ENCODE assay signal across 9 mouse cellular contexts in the genomic region with DNA sequence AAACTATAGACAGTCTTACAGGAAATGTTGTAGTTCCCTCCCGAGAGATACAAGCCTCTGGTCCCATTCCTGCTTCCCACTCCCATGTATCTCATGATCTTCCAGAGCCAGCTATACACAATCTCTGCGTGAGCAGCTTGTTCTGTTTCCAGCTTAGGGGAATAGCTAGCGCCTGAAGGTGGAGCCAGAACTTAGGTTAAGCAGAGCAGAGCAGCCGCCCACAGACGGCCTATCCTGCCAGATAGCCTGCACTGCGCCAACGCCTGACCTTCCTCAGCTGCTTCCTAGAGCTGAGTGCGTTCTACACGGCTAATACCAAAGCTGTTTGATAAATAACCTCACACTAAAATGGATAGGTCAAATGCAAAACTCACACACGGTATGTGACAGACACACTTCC. TPM values are rescaled to one million over a fixed set of nuclear protein-coding genes. Genes with fewer than 3 reads are reported as not detected.
A peak's percentile ranks its signal among the peaks of the same experiment; 100 is the strongest.
DNase-seq lines count a peak whose midpoint lies in the region; ATAC-seq and TF ChIP-seq lines count a peak whose summit lies in the region.
"Had no signal": no experiment of that assay in that cellular context is flagged by ENCODE, and none has a peak within 500 bp of the region (broad histone marks: within the 10 kb centered on the region; RNA-seq: fewer than 3 reads in every experiment).

No protein-coding gene starts in this region.

- H3K4me3 ChIP-seq in lung, embryonic 14.5 days (ENCODE audit: low read depth, low read length), result no peak overlapping the region
- no peak overlapping the region for H3K4me3 ChIP-seq in lung, adult 2 months (replicated peaks; ENCODE audit: extremely low read depth, low read depth, low read length)
- no peak overlapping the region for H3K4me3 ChIP-seq in heart, adult 2 months
- no peak overlapping the region for H3K4me3 ChIP-seq in liver, postnatal 0 days (ENCODE audit: low read depth, low read length)
- H3K4me3 ChIP-seq: limb, embryonic 12.5 days had no signal

- intact Hi-C loops in heart, adult 2 months (cut with DNase I), result loop anchor here (5.0 kb wide), 1 partner anchor 52 kb away; the partner anchor contains the start of gene Metrnl

- peak; percentile 62 for DNase-seq in lung, embryonic 14.5 days
- no peak for DNase-seq in lung, adult 2 months
- DNase-seq in brain, adult 2 months (ENCODE audit: low read depth, low spot score), result peak; percentile 84
- peak; percentile 64 to 71 for DNase-seq in heart, adult 2 months
- DNase-seq in liver, postnatal 0 days, result no peak
- no peak for DNase-seq in spleen, postnatal 14 days (ENCODE audit: low spot score in 2 of 2)
- DNase-seq in cerebellum, adult 8-10 months, result no peak

- H3K4me1 ChIP-seq in lung, embryonic 14.5 days (ENCODE audit: insufficient read depth), result no peaks in the 10 kb centered on the region
- no peaks in the 10 kb centered on the region for H3K4me1 ChIP-seq in lung, adult 2 months (ENCODE audit: control insufficient read depth, insufficient read depth, low read length)
- H3K4me1 ChIP-seq in heart, adult 2 months (ENCODE audit: control insufficient read depth, insufficient read depth, low read length), result peaks cover 3% of the 10 kb centered on the region
- no peaks in the 10 kb centered on the region for H3K4me1 ChIP-seq in liver, postnatal 0 days (ENCODE audit: insufficient read depth)
- H3K4me1 ChIP-seq: limb, embryonic 12.5 days had no signal

- H3K4me2 ChIP-seq in lung, embryonic 14.5 days, result no peak overlapping the region
- H3K4me2 ChIP-seq in liver, postnatal 0 days (ENCODE audit: low read depth, low read length), result no peak overlapping the region
- H3K4me2 ChIP-seq: limb, embryonic 12.5 days had no signal

- TF ChIP-seq EP300 in heart, adult 2 months (IDR thresholded peaks at IDR 0.05; ENCODE audit: insufficient read depth, low read depth, low read length), result peak; percentile 60; the same call in 1 of the 2 replicates
- no peak for TF ChIP-seq EP300 in liver, postnatal 0 days (IDR thresholded peaks at IDR 0.05; ENCODE audit: low read depth)

- no peaks in the 10 kb centered on the region for H3K9me3 ChIP-seq in lung, embryonic 14.5 days (ENCODE audit: low read depth, low read length)
- no peaks in the 10 kb centered on the region for H3K9me3 ChIP-seq in liver, postnatal 0 days (ENCODE audit: low read length)
- H3K9me3 ChIP-seq: limb, embryonic 12.5 days had no signal

- H3K27ac ChIP-seq in lung, embryonic 14.5 days (ENCODE audit: low read depth), result no peak overlapping the region
- H3K27ac ChIP-seq in heart, adult 2 months, result no peak overlapping the region
- H3K27ac ChIP-seq in liver, postnatal 0 days (ENCODE audit: low read depth), result no peak overlapping the region
- H3K27ac ChIP-seq: limb, embryonic 12.5 days had no signal

- no peaks in the 10 kb centered on the region for H3K79me2 ChIP-seq in heart, adult 2 months (replicated peaks; ENCODE audit: control insufficient read depth, insufficient read depth, low read length)

- TF ChIP-seq POLR2A in lung, adult 2 months (IDR thresholded peaks at IDR 0.05; ENCODE audit: borderline replicate concordance, extremely low read depth, low read depth, low read length), result no peak
- TF ChIP-seq POLR2A in heart, adult 2 months (IDR thresholded peaks at IDR 0.05; ENCODE audit: insufficient read depth, low read depth, low read length), result no peak

- 38% methylated on average over 10 of the region's 10 CpGs for WGBS in lung, embryonic 14.5 days
- 55% methylated on average over 10 of the region's 10 CpGs for WGBS in lung, adult 2 months
- WGBS in heart, adult 2 months, result 26% methylated on average over 10 of the region's 10 CpGs
- WGBS in liver, postnatal 0 days (ENCODE audit: insufficient replicate concordance), result 66% methylated on average over 10 of the region's 10 CpGs

- H3K36me3 ChIP-seq in lung, embryonic 14.5 days (ENCODE audit: insufficient read depth), result peaks cover 11% of the 10 kb centered on the region; the same call in 1 of the 2 replicates
- H3K36me3 ChIP-seq in heart, adult 2 months (ENCODE audit: control insufficient read depth, insufficient read depth, low read length), result no peaks in the 10 kb centered on the region
- H3K36me3 ChIP-seq in liver, postnatal 0 days (replicated peaks; ENCODE audit: insufficient read depth, low read length), result peaks cover 6% of the 10 kb centered on the region; the same call in 1 of the 2 replicates

- no peaks in the 10 kb centered on the region for H3K27me3 ChIP-seq in lung, embryonic 14.5 days (ENCODE audit: insufficient read depth, low read length)
- H3K27me3 ChIP-seq in heart, adult 2 months (ENCODE audit: control insufficient read depth, insufficient read depth, low read length), result no peaks in the 10 kb centered on the region
- H3K27me3 ChIP-seq in liver, postnatal 0 days (ENCODE audit: insufficient read depth, low read length), result no peaks in the 10 kb centered on the region
- H3K27me3 ChIP-seq: limb, embryonic 12.5 days had no signal

- ATAC-seq in lung, embryonic 14.5 days (ENCODE audit: insufficient read depth), result peak; percentile 65
- ATAC-seq in liver, postnatal 0 days, result no peak
- no peak for ATAC-seq in erythroid progenitor cell, adult 5-6 weeks (replicated peaks; ENCODE audit: low FRiP score, poor library complexity, severe bottlenecking)

- TF ChIP-seq CTCF in lung, embryonic 14.5 days (IDR thresholded peaks at IDR 0.05; ENCODE audit: low read depth), result peak; percentile 43; the same call in 1 of the 2 replicates
- no peak for TF ChIP-seq CTCF in lung, adult 2 months (IDR thresholded peaks at IDR 0.05; ENCODE audit: insufficient read depth, low read length)
- TF ChIP-seq CTCF in heart, adult 2 months (IDR thresholded peaks at IDR 0.05), result peak; percentile 68
- TF ChIP-seq CTCF in liver, postnatal 0 days (IDR thresholded peaks at IDR 0.05; ENCODE audit: low read depth), result peak; percentile 43

- no peak overlapping the region for H3K9ac ChIP-seq in lung, embryonic 14.5 days
- H3K9ac ChIP-seq in heart, adult 2 months (ENCODE audit: low read depth, low read length), result no peak overlapping the region
- H3K9ac ChIP-seq in liver, postnatal 0 days (replicated peaks), result no peak overlapping the region
- H3K9ac ChIP-seq: limb, embryonic 12.5 days had no signal

RNA-seq across cellular contexts. Expression of gene B3gntl1, which starts 23.1 kb away (rescaled TPM):
- polyA plus RNA-seq in lung, embryonic 14.5 days (2014; fragmentation: Nextera tagmentation; extraction: Ambion mirVana), result 7.3 and 8.0 TPM in 2 replicates
- 5.5 and 8.0 TPM in 2 replicates for polyA plus RNA-seq in lung, adult 2 months (2012; rRNA removed)
- total RNA-seq in heart, adult 2 months (2021), result 1 to 10 TPM; 3.8 to 4.8 TPM
- polyA plus RNA-seq in heart, adult 2 months (2012; rRNA removed), result 5.9 and 7.4 TPM in 2 replicates
- polyA plus RNA-seq in liver, postnatal 0 days (2015; fragmentation: Nextera tagmentation; extraction: Ambion mirVana), result 1.1 and 1.5 TPM in 2 replicates
- total RNA-seq in erythroid progenitor cell, adult 5-6 weeks (2015; ENCODE audit: low replicate concordance), result not detected in 2 replicates
- 0.53 and 3.0 TPM in 2 replicates for total RNA-seq in erythroid progenitor cell, adult 5-6 weeks (2017; ENCODE audit: low replicate concordance)

RNA-seq across cellular contexts. Expression of gene Metrnl, which starts 51.4 kb away (rescaled TPM):
- polyA plus RNA-seq in lung, embryonic 14.5 days (2014; fragmentation: Nextera tagmentation; extraction: Ambion mirVana), result 18.6 and 20.2 TPM in 2 replicates
- polyA plus RNA-seq in lung, adult 2 months (2012; rRNA removed), result 35.1 and 36.0 TPM in 2 replicates
- total RNA-seq in heart, adult 2 months (2021), result 10 to 100 TPM; 18.0 to 21.2 TPM
- 20.4 and 27.1 TPM in 2 replicates for polyA plus RNA-seq in heart, adult 2 months (2012; rRNA removed)
- polyA plus RNA-seq in liver, postnatal 0 days (2015; fragmentation: Nextera tagmentation; extraction: Ambion mirVana), result 4.7 and 6.7 TPM in 2 replicates
- 2.2 and 6.7 TPM in 2 replicates for total RNA-seq in erythroid progenitor cell, adult 5-6 weeks (2015; ENCODE audit: low replicate concordance)
- total RNA-seq in erythroid progenitor cell, adult 5-6 weeks (2017; ENCODE audit: low replicate concordance), result 1.2 and 4.4 TPM in 2 replicates

Comparison
In these comparisons a context has a peak if more than half of its experiments do, and no peak if none do; other contexts are left out.
1. DNase-seq: peak in lung, embryonic 14.5 days (single experiment), brain, adult 2 months (single experiment) and heart, adult 2 months (2 of 2); none in lung, adult 2 months (single experiment), liver, postnatal 0 days (single experiment), spleen, postnatal 14 days (0 of 2) and cerebellum, adult 8-10 months (single experiment).